ENCODE assay signal across 9 mouse cellular contexts in genomic region chr13:21896549-21897244, GRCm38 (mm10). TPM values are rescaled to one million over a fixed set of nuclear protein-coding genes. Genes with fewer than 3 reads are reported as not detected.
DNase-seq lines count a peak whose midpoint lies in the region; ATAC-seq and TF ChIP-seq lines count a peak whose summit lies in the region.
"Had no signal": no experiment of that assay in that cellular context is flagged by ENCODE, and none has a peak within 500 bp of the region (broad histone marks: within the 10 kb centered on the region; RNA-seq: fewer than 3 reads in every experiment).

No protein-coding gene starts in this region.

- no peaks in the 10 kb centered on the region for H3K36me3 ChIP-seq in heart, embryonic 14.5 days (ENCODE audit: control insufficient read depth, insufficient read depth, low read length)
- no peaks in the 10 kb centered on the region for H3K36me3 ChIP-seq in midbrain, embryonic 16.5 days (ENCODE audit: control insufficient read depth, insufficient read depth, low read length)
- H3K36me3 ChIP-seq: G1E had no signal

- TF ChIP-seq CTCF in left cerebral cortex, adult 2 months (IDR thresholded peaks at IDR 0.05): no peak

- H3K4me1 ChIP-seq in heart, embryonic 14.5 days (ENCODE audit: control insufficient read depth in 2 of 2, insufficient read depth in 2 of 2, low read length in 2 of 2): no peaks in the 10 kb centered on the region; a peak in 1 of 4 replicates
- peaks cover 7% of the 10 kb centered on the region for H3K4me1 ChIP-seq in midbrain, embryonic 16.5 days (ENCODE audit: control insufficient read depth, insufficient read depth, low read length)

- H3K4me3 ChIP-seq in heart, embryonic 14.5 days (ENCODE audit: control insufficient read depth in 1 of 2, insufficient read depth in 1 of 2, low read depth in 1 of 2, low read length in 2 of 2): peak overlapping the region; percentile 42 to 65
- H3K4me3 ChIP-seq in left cerebral cortex, adult 2 months: peak overlapping the region; percentile 68
- peak overlapping the region; percentile 62 for H3K4me3 ChIP-seq in midbrain, embryonic 16.5 days (ENCODE audit: low read depth, low read length)

- H3K4me2 ChIP-seq in heart, embryonic 14.5 days (ENCODE audit: low read length): peak overlapping the region; percentile 81
- H3K4me2 ChIP-seq in midbrain, embryonic 16.5 days (ENCODE audit: low read length): peak overlapping the region; percentile 65

- no peaks in the 10 kb centered on the region; the same call in 1 of the 2 replicates for H3K27me3 ChIP-seq in heart, embryonic 14.5 days (ENCODE audit: control insufficient read depth, insufficient read depth, low read length)
- no peaks in the 10 kb centered on the region for H3K27me3 ChIP-seq in midbrain, embryonic 16.5 days (ENCODE audit: control insufficient read depth, insufficient read depth, low read depth, low read length)

- no peaks in the 10 kb centered on the region for H3K9me3 ChIP-seq in heart, embryonic 14.5 days (ENCODE audit: control insufficient read depth, low read length)
- no peaks in the 10 kb centered on the region for H3K9me3 ChIP-seq in midbrain, embryonic 16.5 days (replicated peaks; ENCODE audit: control insufficient read depth, low read length, poor library complexity, severe bottlenecking)

- H3K9ac ChIP-seq in heart, embryonic 14.5 days (ENCODE audit: low read length): peak overlapping the region; percentile 25
- H3K9ac ChIP-seq in midbrain, embryonic 16.5 days (ENCODE audit: low read depth, low read length): peak overlapping the region; percentile 78

- no peak for DNase-seq in heart, adult 9 months (ENCODE audit: low spot score in 2 of 2)
- DNase-seq in cerebellum, adult 9-10 months: peak; percentile 31
- peak; percentile 94 to 99 for DNase-seq in frontal cortex, adult 2 months (ENCODE audit: extremely low spot score in 1 of 2, low spot score in 1 of 2)
- peak; percentile 93 to 95 for DNase-seq in left cerebral cortex, adult 2 months (ENCODE audit: extremely low spot score in 1 of 2, low spot score in 2 of 2)
- DNase-seq in gastrocnemius, postnatal 25 days: no peak
- DNase-seq in lung, postnatal 14 days: no peak

- no peak for ATAC-seq in heart, embryonic 14.5 days (ENCODE audit: insufficient number of reproducible peaks, insufficient read depth, low FRiP score, low read depth)
- peak; percentile 99 for ATAC-seq in midbrain, embryonic 16.5 days

- no peak overlapping the region for H3K27ac ChIP-seq in heart, embryonic 14.5 days (replicated peaks in 1 of 2; ENCODE audit: control insufficient read depth in 1 of 2, insufficient read depth in 1 of 2, low read depth in 2 of 2, low read length in 2 of 2)
- peak overlapping the region; percentile 84 for H3K27ac ChIP-seq in left cerebral cortex, adult 2 months
- H3K27ac ChIP-seq in midbrain, embryonic 16.5 days (ENCODE audit: low read length): peak overlapping the region; percentile 96

- 7% methylated on average over 24 of the region's 24 CpGs for WGBS in heart, embryonic 14.5 days
- 5% methylated on average over 24 of the region's 24 CpGs for WGBS in midbrain, embryonic 16.5 days

- intact Hi-C loops in left cerebral cortex, adult 2 months (cut with DNase I): loop anchor here (2.0 to 5.0 kb wide), 2 partner anchors 14 to 46 kb away; no protein-coding TSS in a partner anchor

RNA-seq across cellular contexts. Expression of gene Zfp184, which starts 48.2 kb away (rescaled TPM):
- 6.0 and 7.1 TPM in 2 replicates for polyA plus RNA-seq in heart, embryonic 14.5 days (2014; fragmentation: Nextera tagmentation; extraction: Ambion mirVana)
- 2.2 and 2.6 TPM in 2 replicates for polyA plus RNA-seq in frontal cortex, adult 2 months (2012; rRNA removed)
- 1 to 10 TPM; 3.8 to 3.9 TPM for total RNA-seq in left cerebral cortex, adult 2 months (2021)
- polyA plus RNA-seq in midbrain, embryonic 16.5 days (2015; fragmentation: Nextera tagmentation; extraction: Ambion mirVana): 12.0 and 13.7 TPM in 2 replicates
- total RNA-seq in gastrocnemius, postnatal 25 days (2021): under 1 TPM; 0.26 to 0.54 TPM

Comparison
In these comparisons a context has a peak if more than half of its experiments do, and no peak if none do; other contexts are left out.
1. H3K27ac ChIP-seq: peak in left cerebral cortex, adult 2 months (single experiment) and midbrain, embryonic 16.5 days (single experiment); none in heart, embryonic 14.5 days (0 of 2).
2. DNase-seq: peak in cerebellum, adult 9-10 months (single experiment), frontal cortex, adult 2 months (2 of 2) and left cerebral cortex, adult 2 months (2 of 2); none in heart, adult 9 months (0 of 2), gastrocnemius, postnatal 25 days (single experiment) and lung, postnatal 14 days (single experiment).
3. Peak in every context shown above with its lines, with median percentiles within 50 percentile points of each other: H3K4me3 ChIP-seq.